Mouse (Mus musculus) hindbrain, embryonic 14.5 days (tissue): ENCODE results near the gene Zdhhc12. TPM values are rescaled to one million over a fixed set of nuclear protein-coding genes. Genes with fewer than 3 reads are reported as not detected.
"Not testable (repeated sequence)": the region's sequence is repeated elsewhere in the genome, so short reads cannot be mapped to it uniquely, and the experiment has no call there.

Experiments used
- ATAC-seq: fragments of 200-750 bp; cut with Nextera tagmentation; 2 replicates; pipeline ENCODE4 v1.8.0; 2017; ENCODE audit warnings: moderate number of reproducible peaks, mild to moderate bottlenecking, moderate TSS enrichment, moderate library complexity; ENCODE audit not compliant: low FRiP score
- DNase-seq: peaks from one replicate; pipeline ENCODE4 v3.0.0-alpha.2; 2015; ENCODE audit warnings: low spot score
- H3K27ac ChIP-seq: fragments of 300-500 bp; sonication (generic); 2 replicates; pipeline ENCODE4 v1.5.1; 2014; ENCODE audit warnings: mild to moderate bottlenecking, moderate library complexity
- H3K27me3 ChIP-seq: fragments of 300-500 bp; sonication (generic); 2 replicates; pipeline ENCODE4 v1.6.1; 2014; ENCODE audit warnings: mild to moderate bottlenecking, low read length, mixed read lengths; ENCODE audit not compliant: control insufficient read depth, insufficient read depth
- H3K36me3 ChIP-seq: fragments of 300-500 bp; sonication (generic); replicated peaks from 2 replicates; pipeline ENCODE4 v1.6.1; 2014; ENCODE audit not compliant: control insufficient read depth, insufficient read depth
- H3K4me1 ChIP-seq: fragments of 300-500 bp; sonication (generic); replicated peaks from 2 replicates; pipeline ENCODE4 v1.6.1; 2014; ENCODE audit warnings: antibody characterized with exemption, low read length, mixed read lengths; ENCODE audit not compliant: control insufficient read depth, insufficient read depth
- H3K4me2 ChIP-seq: fragments of 300-500 bp; sonication (generic); replicated peaks from 2 replicates; pipeline ENCODE4 v1.6.1; 2014; ENCODE audit warnings: mild to moderate bottlenecking, moderate library complexity
- H3K4me3 ChIP-seq: fragments of 300-500 bp; sonication (generic); replicated peaks from 2 replicates; pipeline ENCODE4 v1.5.1; 2014; ENCODE audit warnings: mild to moderate bottlenecking, low read length
- H3K9ac ChIP-seq: fragments of 300-500 bp; sonication (generic); 2 replicates; pipeline ENCODE4 v1.6.1; 2014
- H3K9me3 ChIP-seq: fragments of 300-500 bp; sonication (generic); 2 replicates; pipeline ENCODE4 v1.6.1; 2016; ENCODE audit warnings: low read length; ENCODE audit not compliant: control insufficient read depth
- WGBS: fragments of 180-500 bp; shearing (Covaris S2); extraction: QIAGEN DNeasy Blood & Tissue Kit; methylation state at CpG from one replicate; pipeline ENCODE4 v1.1.7; 2014; 5-methylcytosine and 5-hydroxymethylcytosine counted together
- polyA plus RNA-seq: library from polyadenylated mRNA; unstranded; fragments of >200 nt; fragmentation: Nextera tagmentation; extraction: Ambion mirVana; gene quantifications from 2 replicates; pipeline ENCODE4 v1.2.1, GENCODE M21; 2014

Gene Zdhhc12
- polyA plus RNA-seq: 27.2 TPM in 2 replicates

GRCm38 (mm10) chr2:30093471-30094207 is at the start of gene Zdhhc12:
Gene Zdhhc12 (minus strand): TSS chr2:30093648.
- H3K27ac ChIP-seq: peak within 1 kb of the TSS; percentile 26; the same call in 1 of the 2 replicates

DNA sequence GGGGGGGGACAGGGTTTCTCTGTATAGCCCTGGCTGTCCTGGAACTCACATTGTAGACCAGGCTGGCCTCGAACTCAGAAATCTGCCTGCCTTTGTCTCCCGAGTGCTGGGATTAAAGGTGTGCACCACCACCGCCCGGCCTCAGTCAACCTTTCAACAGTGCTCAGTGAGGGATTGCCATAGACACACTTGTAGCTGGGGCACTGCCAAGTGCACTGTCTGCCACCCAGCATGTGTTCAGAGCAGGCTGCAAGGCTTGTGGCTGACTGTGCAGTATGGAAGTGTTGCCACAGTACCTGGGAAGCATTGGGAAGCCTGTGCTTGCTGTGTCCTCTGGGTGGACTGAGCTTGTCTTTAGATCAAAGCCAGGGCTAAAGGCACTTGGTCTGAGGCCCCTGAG is 46.6 kb upstream of the Zdhhc12 start:
- H3K27me3 ChIP-seq, ATAC-seq, DNase-seq, H3K9me3 ChIP-seq, H3K4me3 ChIP-seq, H3K4me1 ChIP-seq, H3K4me2 ChIP-seq, H3K27ac ChIP-seq, H3K9ac ChIP-seq: not testable (repeated sequence)
- WGBS: 88% methylated on average over 4 of the region's 4 CpGs
- H3K36me3 ChIP-seq: peaks cover 93% of the 10 kb centered on the region

More at GRCm38 (mm10) chr2:30093471-30094207, at the start of gene Zdhhc12:
- Histone ChIP-seq H3K36me3 (peaks cover 22% of the 10 kb centered on the region), H3K4me1 (peaks cover 7% of the 10 kb centered on the region; the same call in 1 of the 2 replicates), H3K9ac (peak within 1 kb of the TSS; percentile 53), H3K27me3 (no peaks in the 10 kb centered on the region), H3K4me2 (peak within 1 kb of the TSS; percentile 63), H3K9me3 (no peaks in the 10 kb centered on the region), H3K4me3 (peak within 1 kb of the TSS; percentile 49)
- DNase-seq (peak; percentile 81), ATAC-seq (peak; percentile 96)
- under 1% methylated on average over 51 of the region's 51 CpGs for WGBS

DNA sequence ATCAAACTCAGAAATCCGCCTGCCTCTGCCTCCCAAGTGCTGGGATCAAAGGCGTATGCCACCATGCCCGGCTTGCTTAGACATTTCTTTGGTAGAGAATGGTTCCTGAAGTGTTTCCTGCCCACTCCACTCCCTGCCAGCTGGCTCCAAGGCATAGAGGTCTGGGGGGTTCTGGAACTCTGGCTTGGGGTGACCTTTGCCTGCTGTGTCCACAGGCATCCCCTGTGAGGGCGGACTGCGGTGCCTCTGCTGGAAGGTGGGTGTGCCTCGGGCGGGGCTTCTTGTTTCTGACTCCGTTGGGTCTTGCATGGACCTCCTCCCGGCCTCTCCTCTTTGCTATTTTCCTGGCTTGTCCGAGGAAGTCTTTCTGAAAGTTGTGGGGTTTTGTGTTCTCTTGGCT is 43.0 kb upstream of the Zdhhc12 start:
- H3K4me1 ChIP-seq: peaks cover 14% of the 10 kb centered on the region; the same call in 1 of the 2 replicates
- H3K9ac ChIP-seq: no peak overlapping the region
- H3K27me3 ChIP-seq: no peaks in the 10 kb centered on the region
- no peak overlapping the region for H3K27ac ChIP-seq
- ATAC-seq: no peak
- no peak overlapping the region for H3K4me2 ChIP-seq
- WGBS: 89% methylated on average over 10 of the region's 10 CpGs
- no peak for DNase-seq
- H3K9me3 ChIP-seq: no peaks in the 10 kb centered on the region
- H3K4me3 ChIP-seq: no peak overlapping the region
- H3K36me3 ChIP-seq: peaks cover 58% of the 10 kb centered on the region

DNA sequence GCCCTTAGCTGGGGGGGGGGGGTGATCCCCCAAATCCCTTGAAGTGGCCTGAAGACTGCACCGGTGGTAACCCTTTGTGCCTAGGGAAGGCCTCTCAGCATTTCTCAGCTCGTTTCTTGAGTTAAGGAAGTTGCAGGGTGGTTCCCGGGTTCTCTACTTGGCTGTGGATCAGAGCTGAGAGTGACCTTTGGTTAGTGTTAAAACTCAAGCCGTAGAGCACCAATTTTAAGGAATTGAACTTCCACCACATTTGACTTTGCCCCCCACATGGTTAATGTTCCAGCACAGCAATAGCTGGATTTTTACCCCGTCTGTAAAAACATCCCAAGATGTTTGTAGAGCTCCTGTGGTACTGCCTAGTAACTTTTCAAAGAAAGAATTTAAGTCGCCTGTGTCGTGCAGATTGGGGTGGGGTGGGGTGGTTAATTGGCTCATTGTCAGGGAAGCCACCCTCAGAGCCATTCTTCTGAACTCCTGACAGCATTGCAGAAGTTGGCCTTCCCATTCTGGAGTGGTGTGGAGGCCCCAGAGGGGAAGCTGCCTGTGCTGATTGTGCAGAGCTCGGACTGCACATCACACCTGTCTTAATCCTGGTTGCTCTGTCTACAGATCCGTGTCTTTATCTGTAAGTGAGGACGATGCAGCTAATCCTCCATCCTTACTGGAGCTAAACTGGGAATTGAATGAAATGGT is 41.6 kb upstream of the Zdhhc12 start:
- WGBS: 49% methylated on average over 10 of the region's 10 CpGs
- DNase-seq: no peak
- H3K9me3 ChIP-seq: no peaks in the 10 kb centered on the region
- ATAC-seq: no peak
- peak overlapping the region; percentile 66 for H3K4me2 ChIP-seq
- H3K4me3 ChIP-seq: peak overlapping the region; percentile 76
- H3K27ac ChIP-seq: no peak overlapping the region
- H3K4me1 ChIP-seq: peaks cover 14% of the 10 kb centered on the region; the same call in 1 of the 2 replicates
- H3K36me3 ChIP-seq: peaks cover 44% of the 10 kb centered on the region
- peak overlapping the region; percentile 82; the same call in 1 of the 2 replicates for H3K9ac ChIP-seq
- H3K27me3 ChIP-seq: no peaks in the 10 kb centered on the region

GRCm38 (mm10) chr2:30134378-30134711 is 40.9 kb upstream of the Zdhhc12 start:
- no peaks in the 10 kb centered on the region for H3K9me3 ChIP-seq
- 27% methylated on average over 6 of the region's 6 CpGs for WGBS
- peak overlapping the region; percentile 66 for H3K4me2 ChIP-seq
- peak overlapping the region; percentile 81; the same call in 1 of the 2 replicates for H3K27ac ChIP-seq
- H3K4me1 ChIP-seq: peaks cover 14% of the 10 kb centered on the region; the same call in 1 of the 2 replicates
- no peaks in the 10 kb centered on the region for H3K27me3 ChIP-seq
- H3K4me3 ChIP-seq: peak overlapping the region; percentile 76
- peaks cover 39% of the 10 kb centered on the region for H3K36me3 ChIP-seq
- H3K9ac ChIP-seq: peak overlapping the region; percentile 82
- ATAC-seq (no peak), DNase-seq (no peak)

DNA sequence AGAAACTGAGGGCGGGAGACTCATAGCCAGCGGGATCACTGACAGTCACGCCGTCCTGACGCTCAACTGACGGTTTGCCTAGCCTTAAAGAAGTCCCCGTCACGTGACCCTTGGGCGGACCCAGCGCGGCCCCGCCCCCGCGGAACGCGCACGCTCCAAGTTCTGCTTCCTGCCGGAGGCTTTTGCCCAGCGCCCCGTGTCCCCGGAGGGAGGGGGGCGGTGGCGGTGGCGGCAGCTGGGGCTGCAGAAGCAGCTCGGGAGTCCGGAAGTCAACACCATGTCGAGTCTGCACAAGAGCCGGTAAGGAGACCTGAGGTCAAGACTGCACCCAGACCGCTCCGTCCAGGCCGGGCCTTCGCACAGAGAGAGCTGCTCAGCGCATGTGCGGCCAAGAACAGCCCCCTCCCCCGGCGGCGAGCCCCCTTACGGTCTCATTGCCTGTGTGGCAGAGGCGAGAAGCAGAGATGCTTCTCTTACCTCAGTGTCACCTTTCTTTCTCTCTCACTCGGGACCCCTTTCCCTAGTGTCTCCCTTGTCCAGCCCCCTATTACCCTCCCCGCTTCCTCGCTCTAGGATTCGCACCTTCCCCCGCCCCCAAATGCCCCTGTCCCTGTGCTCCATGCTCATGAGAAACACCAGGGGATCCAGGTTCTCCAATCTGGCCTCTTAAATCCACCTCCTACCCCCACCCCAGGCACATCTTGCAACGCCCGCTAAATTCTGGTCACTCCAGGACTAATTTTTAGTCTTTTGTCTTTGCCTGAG is 40.3 kb upstream of the Zdhhc12 start, which contains the start of gene Tbc1d13:
TSS of gene Tbc1d13 (plus strand) at position 134 of the 765 bp plus-strand sequence.
- peak; percentile 96 for DNase-seq
- H3K27ac ChIP-seq: peak within 1 kb of the TSS; percentile 81
- H3K4me3 ChIP-seq: peak within 1 kb of the TSS; percentile 76
- peak within 1 kb of the TSS; percentile 66 for H3K4me2 ChIP-seq
- no peaks in the 10 kb centered on the region for H3K27me3 ChIP-seq
- H3K36me3 ChIP-seq: peaks cover 36% of the 10 kb centered on the region
- no peaks in the 10 kb centered on the region for H3K9me3 ChIP-seq
- ATAC-seq: peak; percentile 94
- peak within 1 kb of the TSS; percentile 82 for H3K9ac ChIP-seq
- peaks cover 14% of the 10 kb centered on the region; the same call in 1 of the 2 replicates for H3K4me1 ChIP-seq
- under 1% methylated on average over 44 of the region's 46 CpGs for WGBS

- Histone ChIP-seq H3K9me3 (no peaks in the 10 kb centered on the region), H3K27me3 (no peaks in the 10 kb centered on the region), H3K36me3 (peaks cover 28% of the 10 kb centered on the region), H3K4me2 (peak overlapping the region; percentile 66), H3K9ac (peak overlapping the region; percentile 82), H3K4me1 (peaks cover 14% of the 10 kb centered on the region; the same call in 1 of the 2 replicates), H3K27ac (peak overlapping the region; percentile 81), H3K4me3 (peak overlapping the region; percentile 76)
- DNase-seq: no peak
- 23% methylated on average over 16 of the region's 16 CpGs for WGBS
- peak; percentile 15; the same call in 1 of the 2 replicates for ATAC-seq
These were observed 39.6 kb upstream of the Zdhhc12 start for GRCm38 (mm10) chr2:30132801-30133612.

DNA sequence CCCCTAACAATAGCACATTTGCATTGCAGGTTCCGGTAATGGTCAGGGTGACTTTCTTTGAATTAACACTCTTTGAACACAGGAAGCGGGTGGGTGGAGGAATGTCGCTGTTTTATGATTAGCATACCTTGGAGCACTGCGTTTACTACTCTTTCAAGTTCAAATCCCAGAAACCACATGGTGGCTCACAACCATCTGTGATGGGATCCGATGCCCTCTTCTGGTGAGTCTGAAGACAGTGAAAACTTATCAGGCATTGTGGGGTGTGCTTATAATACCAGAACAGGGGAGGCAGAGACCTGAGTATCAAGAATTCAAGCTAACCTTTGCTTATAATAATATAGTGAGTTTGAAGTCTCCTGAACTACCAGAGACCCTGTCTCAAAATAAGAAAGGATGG is 37.8 kb upstream of the Zdhhc12 start:
- peaks cover 14% of the 10 kb centered on the region; the same call in 1 of the 2 replicates for H3K4me1 ChIP-seq
- not testable (repeated sequence) for ATAC-seq, H3K27me3 ChIP-seq, DNase-seq, H3K9me3 ChIP-seq, H3K9ac ChIP-seq, H3K27ac ChIP-seq, H3K4me3 ChIP-seq, H3K4me2 ChIP-seq
- peaks cover 12% of the 10 kb centered on the region; the same call in 1 of the 2 replicates for H3K36me3 ChIP-seq
- 69% methylated on average over 5 of the region's 5 CpGs for WGBS
